In genomic region chr5:126806656-126807055, GRCm38 (mm10) we compare ENCODE assay signal across 21 mouse cellular contexts.
DNase-seq lines count a peak whose midpoint lies in the region; ATAC-seq and TF ChIP-seq lines count a peak whose summit lies in the region.
"Had no signal": no experiment of that assay in that cellular context is flagged by ENCODE, and none has a peak within 500 bp of the region (broad histone marks: within the 10 kb centered on the region; RNA-seq: fewer than 3 reads in every experiment).

No protein-coding gene starts in this region.

- H3K27me3 ChIP-seq in kidney, adult 2 months (replicated peaks; ENCODE audit: control insufficient read depth, insufficient read depth, low read length), result no peaks in the 10 kb centered on the region
- H3K27me3 ChIP-seq in kidney, embryonic 14.5 days (ENCODE audit: control insufficient read depth, insufficient read depth, low read length), result no peaks in the 10 kb centered on the region
- H3K27me3 ChIP-seq: CH12.LX, Patski had no signal

- H3K27ac ChIP-seq in kidney, adult 2 months (ENCODE audit: insufficient read depth, low read depth, low read length), result no peak overlapping the region
- H3K27ac ChIP-seq in kidney, embryonic 14.5 days (ENCODE audit: low read depth, low read length), result no peak overlapping the region

- no peaks in the 10 kb centered on the region for H3K9me3 ChIP-seq in kidney, embryonic 14.5 days (ENCODE audit: control insufficient read depth, low read length)

- no peaks in the 10 kb centered on the region for H3K4me1 ChIP-seq in kidney, adult 2 months (ENCODE audit: control insufficient read depth, insufficient read depth, low read length)
- H3K4me1 ChIP-seq in kidney, embryonic 14.5 days (ENCODE audit: control insufficient read depth, insufficient read depth, low read length), result no peaks in the 10 kb centered on the region

- no peak for ATAC-seq in kidney, embryonic 14.5 days (ENCODE audit: low FRiP score, low TSS enrichment)
- ATAC-seq: activated CD4-positive, CD25-positive, alpha-beta regulatory T cell, adult 4 months; CD4-positive, CD25-positive, alpha-beta regulatory T cell, adult 4 months; Patski had no signal

- H3K9ac ChIP-seq in kidney, embryonic 14.5 days (ENCODE audit: low read depth, low read length), result no peak overlapping the region

- TF ChIP-seq POLR2A in kidney, adult 2 months (IDR thresholded peaks at IDR 0.05; ENCODE audit: low read depth, low read length), result no peak

- H3K4me3 ChIP-seq in kidney, adult 2 months (ENCODE audit: insufficient read depth, low read depth, low read length), result no peak overlapping the region
- no peak overlapping the region for H3K4me3 ChIP-seq in kidney, embryonic 14.5 days (ENCODE audit: low read length)

- TF ChIP-seq CTCF in kidney, adult 2 months (conservative IDR thresholded peaks at IDR 0.05; ENCODE audit: insufficient read depth, insufficient read length, low read depth, low read length), result no peak

- no peaks in the 10 kb centered on the region for H3K36me3 ChIP-seq in kidney, adult 2 months (ENCODE audit: control insufficient read depth, insufficient read depth, low read length)
- no peaks in the 10 kb centered on the region for H3K36me3 ChIP-seq in kidney, embryonic 14.5 days (ENCODE audit: control insufficient read depth, insufficient read depth, low read length)
- H3K36me3 ChIP-seq: G1E had no signal

- peak; percentile 67 for DNase-seq in kidney, adult 2 months
- DNase-seq in kidney, adult 9 months, result peak; percentile 56
- no peak for DNase-seq in kidney, postnatal 10 days
- peak; percentile 4 for DNase-seq in mesoderm, embryonic 11.5 days (ENCODE audit: low read depth, low spot score)
- DNase-seq in right cerebral cortex, postnatal 4 days, result no peak
- DNase-seq: adrenal gland, adult 2 months; adrenal gland, adult 8-10 months; adrenal gland, postnatal 10 days; adrenal gland, postnatal 14 days; adrenal gland, postnatal 25 days; adrenal gland, postnatal 36 days; B cell, adult 2 months; cerebellum, adult 11 months; cerebellum, adult 11-12 months; cerebellum, adult 18-20 months had no signal

- no peak overlapping the region for H3K4me2 ChIP-seq in kidney, embryonic 14.5 days (replicated peaks; ENCODE audit: low read depth, low read length)

Comparison
In these comparisons a context has a peak if more than half of its experiments do, and no peak if none do; other contexts are left out.
1. DNase-seq: peak in kidney, adult 2 months (single experiment), kidney, adult 9 months (single experiment) and mesoderm, embryonic 11.5 days (single experiment); none in kidney, postnatal 10 days (single experiment) and right cerebral cortex, postnatal 4 days (single experiment).